Mouse (Mus musculus): ENCODE results near the gene Pwp2. TPM values are rescaled to one million over a fixed set of nuclear protein-coding genes. Genes with fewer than 3 reads are reported as not detected.
A peak's percentile ranks its signal among the peaks of the same experiment; 100 is the strongest.
"Not testable (repeated sequence)": the region's sequence is repeated elsewhere in the genome, so short reads cannot be mapped to it uniquely, and the experiment has no call there.

Pwp2 gene
- total RNA-seq, 2 experiments from 2014 or later = 10.7 to 11.0 TPM

DNA sequence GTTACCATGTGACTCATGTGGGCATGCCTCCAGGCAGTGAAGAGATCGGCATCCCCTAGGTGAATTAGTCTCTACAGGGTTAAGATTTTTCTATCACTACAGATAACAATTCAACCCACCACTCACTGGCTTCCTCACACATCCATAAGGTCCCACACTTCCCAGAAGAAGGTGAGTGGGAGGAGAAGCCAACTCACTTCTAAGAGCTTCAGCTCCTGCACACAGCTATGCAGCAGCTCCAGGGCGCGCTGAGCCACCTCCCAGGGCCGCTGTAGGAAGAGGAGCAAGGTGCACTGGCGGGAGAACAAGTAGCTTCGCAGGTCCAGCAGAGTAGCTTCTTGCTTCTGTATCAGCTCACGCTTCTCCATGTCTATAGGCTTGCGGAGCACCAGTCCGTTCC lies 29.4 kb upstream of the Pwp2 start:
- intact Hi-C loops (cut with DNase I) = no loop called here
- Histone ChIP-seq H3K4me3 (no peak overlapping the region), H3K27ac (no peak overlapping the region)
- no peak for DNase-seq
- TF ChIP-seq CTCF (IDR thresholded peaks at IDR 0.05) = no peak

DNA sequence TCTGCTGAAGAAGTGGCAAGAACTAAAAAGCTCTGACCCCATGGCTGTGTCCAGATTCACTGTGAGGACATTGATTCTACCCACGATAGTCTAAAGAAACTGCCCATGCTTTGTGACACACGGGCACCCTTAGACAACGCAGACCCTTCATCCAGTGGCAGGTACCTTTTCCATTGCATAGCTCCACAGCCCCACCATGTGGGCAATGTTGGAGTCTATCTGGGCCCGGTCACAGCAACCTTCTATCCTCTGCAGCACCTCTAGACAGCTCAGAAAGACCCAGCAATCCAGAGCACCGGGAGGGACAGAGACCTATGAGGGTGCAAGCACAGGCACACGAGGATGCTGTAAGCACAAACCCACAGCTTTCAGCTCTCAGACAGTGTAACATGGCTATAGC lies 26.4 kb upstream of the Pwp2 start:
- no peak for DNase-seq
- intact Hi-C loops (cut with DNase I) = no loop called here
- TF ChIP-seq CTCF (IDR thresholded peaks at IDR 0.05) = peak; percentile 45
- Histone ChIP-seq H3K27ac (no peak overlapping the region), H3K4me3 (no peak overlapping the region)

DNA sequence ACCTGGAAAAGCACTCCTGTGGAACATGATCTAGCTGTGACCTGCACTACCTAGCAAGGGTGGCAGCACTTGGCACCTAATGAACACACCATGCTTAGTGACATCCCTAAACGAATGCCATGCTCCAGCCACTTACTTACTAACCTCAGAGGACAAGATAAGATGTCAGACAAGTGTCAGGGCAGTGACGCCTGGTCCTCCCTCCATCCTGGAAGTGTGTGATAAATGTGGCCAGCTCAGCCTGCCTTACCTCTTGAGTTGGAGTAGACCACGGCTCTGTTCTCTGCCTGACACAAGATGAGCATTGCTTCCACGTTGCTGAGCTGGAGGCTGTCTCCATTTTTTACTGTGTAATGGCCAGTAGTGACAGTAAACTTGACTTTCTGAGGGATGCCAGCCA lies 16.2 kb upstream of the Pwp2 start:
- Histone ChIP-seq H3K27ac (no peak overlapping the region), H3K4me3 (no peak overlapping the region)
- no peak for DNase-seq
- no peak for TF ChIP-seq CTCF (IDR thresholded peaks at IDR 0.05)
- intact Hi-C loops (cut with DNase I) = no loop called here

DNA sequence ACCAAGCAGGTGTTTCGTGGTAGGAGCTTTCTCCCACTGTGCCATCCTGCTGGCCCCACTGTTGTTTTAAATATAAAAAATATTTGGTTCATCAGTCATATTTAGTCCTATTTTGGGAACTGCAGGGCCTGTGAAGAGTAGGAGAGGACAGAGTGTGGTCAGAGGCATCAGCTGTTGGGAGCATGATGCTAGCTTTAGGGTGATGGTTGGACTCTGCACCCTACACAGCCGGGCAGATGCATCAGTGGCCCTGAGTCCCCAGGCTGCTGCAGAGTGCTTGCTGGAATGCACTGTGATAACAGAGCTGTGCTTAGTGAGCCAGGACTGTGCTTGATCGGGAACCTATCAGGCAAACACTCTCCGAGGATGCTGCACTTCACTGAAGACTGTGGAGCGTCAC lies 8.0 kb upstream of the Pwp2 start:
- Histone ChIP-seq H3K4me3 (no peak overlapping the region), H3K27ac (no peak overlapping the region)
- intact Hi-C loops (cut with DNase I) = no loop called here
- TF ChIP-seq CTCF (IDR thresholded peaks at IDR 0.05) = no peak
- DNase-seq = no peak

DNA sequence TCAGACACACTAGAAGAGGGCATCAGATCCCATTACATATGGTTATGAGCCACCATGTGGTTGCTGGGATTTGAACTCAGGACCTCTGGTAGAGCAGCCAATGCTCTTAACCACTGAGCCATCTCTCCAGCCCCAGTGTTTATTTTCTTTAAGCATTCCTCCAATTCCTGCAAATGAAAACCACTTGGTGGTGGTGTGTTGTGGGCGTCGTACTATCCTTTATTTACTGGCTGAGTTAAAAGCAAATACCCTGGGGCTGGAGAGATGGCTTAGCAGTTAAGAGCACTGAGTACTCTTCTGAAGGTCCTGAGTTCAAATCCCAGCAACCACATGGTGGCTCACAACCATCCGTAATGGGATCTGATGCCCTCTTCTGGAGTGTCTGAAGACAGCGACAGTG lies 1.1 kb upstream of the Pwp2 start:
- intact Hi-C loops (cut with DNase I) = loop anchor here (10.0 kb wide), 1 partner anchor 209 kb away; no protein-coding TSS in a partner anchor
- H3K27ac ChIP-seq = peak overlapping the region; percentile 95
- not testable (repeated sequence) for DNase-seq, H3K4me3 ChIP-seq

DNA sequence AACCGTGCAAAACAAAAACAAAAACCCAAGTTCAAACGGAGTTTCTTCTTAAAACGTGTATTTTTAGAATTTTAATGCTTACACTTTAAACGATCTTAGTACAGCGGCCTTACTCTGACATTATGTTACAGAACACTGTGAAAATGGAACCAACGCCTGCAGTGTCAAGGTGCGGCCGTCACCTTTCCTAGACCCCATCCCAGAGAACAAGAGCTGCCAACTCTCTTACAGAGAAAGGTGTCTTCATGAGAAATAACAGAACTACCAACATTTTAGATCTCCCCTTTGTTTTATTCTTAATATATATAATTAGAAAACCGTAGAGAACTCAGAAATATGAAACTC lies 404 bp upstream of the Pwp2 start:
- TF ChIP-seq CTCF (IDR thresholded peaks at IDR 0.05) = no peak
- no peak for DNase-seq
- peak overlapping the region; percentile 89 for H3K4me3 ChIP-seq
- peak overlapping the region; percentile 95 for H3K27ac ChIP-seq
- intact Hi-C loops (cut with DNase I) = loop anchor here (10.0 kb wide), 1 partner anchor 209 kb away; no protein-coding TSS in a partner anchor

DNA sequence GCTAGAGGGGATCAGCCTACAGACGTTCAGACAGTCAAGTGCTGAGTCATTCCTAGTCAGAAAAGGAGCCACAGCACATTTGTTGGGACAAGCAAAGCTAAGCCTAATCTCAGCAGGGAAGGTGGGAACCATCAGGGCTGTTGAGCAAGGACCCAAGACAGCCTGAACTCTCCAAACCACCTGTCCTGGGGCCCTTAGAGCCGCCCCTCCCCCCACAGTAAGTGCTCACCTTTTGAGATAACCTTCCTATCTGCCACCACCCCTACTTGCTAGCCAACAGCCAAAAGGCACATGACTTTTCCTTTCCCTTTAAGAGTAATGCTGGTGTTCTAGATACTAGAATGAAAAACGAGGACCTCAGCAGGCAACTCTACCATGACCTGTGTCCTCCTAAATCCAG lies 1.4 kb downstream of the Pwp2 start:
- no peak for TF ChIP-seq CTCF (IDR thresholded peaks at IDR 0.05)
- Histone ChIP-seq H3K4me3 (no peak overlapping the region; the same call in 1 of the 2 replicates), H3K27ac (no peak overlapping the region)
- intact Hi-C loops (cut with DNase I) = loop anchor here (10.0 kb wide), 1 partner anchor 211 kb away; no protein-coding TSS in a partner anchor
- no peak for DNase-seq

DNA sequence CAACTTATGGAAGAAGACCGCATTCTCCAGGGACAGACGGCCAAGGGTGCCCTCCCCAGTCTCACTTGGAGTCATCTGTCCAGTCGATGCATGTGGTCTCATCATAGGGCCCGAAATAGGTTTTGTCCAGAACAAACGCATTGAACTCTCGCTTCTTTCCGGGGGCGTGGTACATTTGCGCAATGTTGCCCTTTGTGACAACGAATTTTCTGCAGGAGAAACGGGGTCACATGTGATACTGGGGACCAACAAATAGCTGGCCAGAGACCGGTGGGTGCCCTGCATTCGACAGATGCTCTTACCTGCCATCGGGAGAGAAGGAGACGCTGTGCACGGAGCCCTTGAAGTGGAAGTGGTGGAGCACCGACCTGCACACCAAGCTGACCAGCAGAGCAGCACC lies 2.6 kb downstream of the Pwp2 start:
- H3K27ac ChIP-seq = no peak overlapping the region
- TF ChIP-seq CTCF (IDR thresholded peaks at IDR 0.05) = no peak
- H3K4me3 ChIP-seq = no peak overlapping the region
- intact Hi-C loops (cut with DNase I) = loop anchor here (10.0 kb wide), 1 partner anchor 212 kb away; no protein-coding TSS in a partner anchor
- DNase-seq = no peak

DNA sequence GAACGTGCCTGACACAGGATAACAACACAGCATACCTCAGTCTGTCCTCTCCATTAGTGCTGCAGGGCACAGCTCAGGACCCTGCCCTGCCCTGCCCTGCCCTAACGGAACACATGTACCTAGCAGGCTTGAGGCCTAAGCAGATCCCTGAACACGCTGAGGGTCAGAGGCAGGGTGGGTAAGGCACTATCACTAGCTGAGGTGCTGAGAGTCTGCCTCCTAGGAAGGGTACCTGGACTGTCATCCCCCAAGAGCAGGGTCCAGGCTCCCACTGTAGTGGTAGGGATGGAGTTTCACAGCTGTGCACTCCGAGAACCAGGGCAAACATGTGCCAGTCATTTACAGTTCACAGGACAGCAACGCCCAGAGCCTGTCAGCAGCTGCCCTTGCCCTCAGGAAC lies 10.5 kb downstream of the Pwp2 start:
- no peak for DNase-seq
- TF ChIP-seq CTCF (IDR thresholded peaks at IDR 0.05) = no peak
- Histone ChIP-seq H3K27ac (no peak overlapping the region), H3K4me3 (no peak overlapping the region)
- intact Hi-C loops (cut with DNase I) = no loop called here

DNA sequence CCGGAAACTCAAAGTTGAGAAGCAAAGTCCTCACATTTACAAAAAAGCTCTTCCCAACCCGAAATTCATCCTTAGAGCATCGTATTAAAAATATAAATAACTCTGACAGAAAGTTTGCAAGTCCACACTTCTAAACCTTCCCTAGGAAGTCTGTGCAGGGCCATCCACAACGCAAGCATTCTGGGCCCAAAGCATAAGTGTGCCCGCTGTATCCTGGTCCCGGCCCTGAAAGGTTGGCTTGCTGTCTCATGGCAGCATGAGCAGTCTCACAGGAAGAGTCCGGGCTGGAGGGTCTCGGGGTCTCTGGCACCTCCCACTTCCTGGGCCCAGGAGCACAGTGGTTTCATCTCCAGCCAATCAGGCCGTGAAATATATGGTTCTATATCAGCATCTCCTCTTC lies 13.4 kb downstream of the Pwp2 start:
- DNase-seq = no peak
- Histone ChIP-seq H3K4me3 (no peak overlapping the region), H3K27ac (no peak overlapping the region)
- no peak for TF ChIP-seq CTCF (IDR thresholded peaks at IDR 0.05)
- intact Hi-C loops (cut with DNase I) = no loop called here

DNA sequence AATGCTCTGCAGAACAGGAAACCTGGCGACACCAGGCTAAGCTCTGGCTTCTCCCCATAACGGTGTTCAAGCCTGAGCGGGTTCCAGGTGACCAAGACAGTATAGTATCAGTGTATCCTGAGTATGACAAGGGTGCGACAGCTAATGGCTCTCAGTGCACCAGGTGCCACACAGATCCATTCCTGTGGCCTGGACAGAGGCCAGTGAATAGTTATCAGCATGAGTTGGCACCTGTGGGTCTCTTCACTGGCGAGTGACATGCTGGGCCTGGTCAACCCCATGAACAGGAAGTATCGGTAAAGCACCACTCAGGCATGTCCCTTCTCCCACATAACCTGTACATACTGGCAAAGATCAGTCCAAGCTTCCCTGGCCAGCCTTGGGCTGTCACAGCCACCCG lies 13.9 kb downstream of the Pwp2 start:
- Histone ChIP-seq H3K4me3 (no peak overlapping the region), H3K27ac (no peak overlapping the region; the same call in 1 of the 2 replicates)
- DNase-seq = no peak
- TF ChIP-seq CTCF (IDR thresholded peaks at IDR 0.05) = no peak
- intact Hi-C loops (cut with DNase I) = no loop called here

DNA sequence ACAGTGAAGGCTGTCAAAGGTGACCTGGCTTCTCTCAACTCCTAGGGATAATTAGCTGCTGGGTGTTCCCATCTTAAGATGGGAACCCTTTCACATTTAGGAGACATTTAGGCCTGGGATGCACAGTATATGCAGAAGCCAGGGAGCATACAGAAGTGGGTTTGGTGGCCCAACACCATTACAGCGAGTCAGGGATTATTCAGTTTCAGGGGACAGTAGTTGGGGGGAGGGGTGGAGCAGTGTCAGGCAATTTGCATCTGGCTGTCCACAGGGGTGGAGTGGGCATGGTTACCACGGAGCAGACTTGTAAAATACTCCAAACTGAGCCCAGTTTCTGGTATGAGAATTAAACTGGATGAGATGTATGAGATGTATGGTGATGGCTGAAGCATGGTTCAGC lies 14.5 kb downstream of the Pwp2 start:
- Histone ChIP-seq H3K4me3 (peak overlapping the region; percentile 92; the same call in 1 of the 2 replicates), H3K27ac (peak overlapping the region; percentile 98)
- no peak for TF ChIP-seq CTCF (IDR thresholded peaks at IDR 0.05)
- intact Hi-C loops (cut with DNase I) = no loop called here
- no peak for DNase-seq

DNA sequence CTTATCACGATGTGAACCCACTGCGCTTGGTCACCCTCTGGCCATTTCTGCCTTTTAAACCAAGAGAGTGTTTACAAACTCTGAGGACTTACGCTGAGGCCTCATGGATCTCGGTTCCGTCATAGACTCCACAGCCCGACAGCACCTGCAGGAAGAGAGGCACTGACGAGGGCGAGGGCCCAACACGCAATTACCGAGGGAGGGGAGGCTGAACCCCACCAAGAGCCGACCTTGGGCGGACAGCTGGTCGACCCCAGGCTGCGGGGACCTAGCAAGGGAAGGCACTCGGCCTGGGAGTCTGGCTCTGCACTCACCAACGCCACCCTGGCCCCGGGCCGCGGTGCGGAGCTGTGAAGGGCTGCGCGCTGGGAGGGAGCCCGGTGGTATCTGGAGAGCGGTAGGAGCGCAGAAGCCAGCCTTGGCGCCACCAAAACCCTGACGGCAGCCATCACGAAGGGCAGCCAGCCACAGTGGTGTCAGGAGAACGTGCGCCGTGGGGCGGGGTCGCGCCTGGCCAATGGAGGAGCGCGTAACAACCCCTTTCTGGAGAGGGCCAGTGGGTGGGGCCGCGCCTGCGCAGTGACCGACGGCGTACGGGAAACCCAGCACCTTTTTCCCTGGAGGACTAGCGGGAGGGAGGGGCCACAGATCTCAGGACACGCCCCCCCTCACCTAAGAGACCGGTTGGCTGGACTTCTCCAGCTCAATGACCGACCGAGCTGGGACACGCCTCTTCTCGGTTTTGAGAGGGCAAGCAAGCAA lies 15.5 kb downstream of the Pwp2 start, which contains the start of gene D10Jhu81e:
Gene D10Jhu81e, minus strand, starts transcription at position 502 of the 762 bp plus-strand sequence.
- intact Hi-C loops (cut with DNase I) = loop anchor here (5.0 kb wide), 1 partner anchor 547 kb away; the partner anchor contains the start of gene Ube2g2
- no peak for TF ChIP-seq CTCF (IDR thresholded peaks at IDR 0.05)
- peak within 1 kb of the TSS; percentile 98 for H3K27ac ChIP-seq
- DNase-seq = peak; percentile 100
- peak within 1 kb of the TSS; percentile 92 for H3K4me3 ChIP-seq

DNA sequence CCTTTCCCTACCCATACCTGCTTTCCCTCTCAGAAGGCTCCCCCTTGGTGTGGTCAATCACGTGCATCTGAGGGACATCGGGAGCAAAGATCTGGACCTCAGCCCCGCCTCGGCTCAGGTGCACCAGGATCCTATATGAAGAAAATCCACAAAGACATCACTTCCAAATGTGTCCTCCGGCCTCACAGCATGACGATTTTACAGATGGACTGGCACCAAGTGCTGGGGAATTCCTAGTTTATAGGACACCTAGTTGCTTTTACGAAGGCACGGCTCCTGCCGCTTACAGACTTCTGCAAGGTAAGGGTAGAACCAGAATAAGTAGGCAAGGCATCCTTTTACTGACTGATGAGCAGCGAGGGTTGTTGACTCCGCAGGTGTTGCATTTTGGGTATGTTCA lies 16.2 kb downstream of the Pwp2 start:
- H3K4me3 ChIP-seq = peak overlapping the region; percentile 92
- TF ChIP-seq CTCF (IDR thresholded peaks at IDR 0.05) = no peak
- no peak for DNase-seq
- intact Hi-C loops (cut with DNase I) = loop anchor here (5.0 kb wide), 1 partner anchor 546 kb away; the partner anchor contains the start of gene Ube2g2
- peak overlapping the region; percentile 98 for H3K27ac ChIP-seq

All from gastrocnemius, adult 2 months (tissue).